ENCODE assay signal across 15 mouse cellular contexts in the genomic region with DNA sequence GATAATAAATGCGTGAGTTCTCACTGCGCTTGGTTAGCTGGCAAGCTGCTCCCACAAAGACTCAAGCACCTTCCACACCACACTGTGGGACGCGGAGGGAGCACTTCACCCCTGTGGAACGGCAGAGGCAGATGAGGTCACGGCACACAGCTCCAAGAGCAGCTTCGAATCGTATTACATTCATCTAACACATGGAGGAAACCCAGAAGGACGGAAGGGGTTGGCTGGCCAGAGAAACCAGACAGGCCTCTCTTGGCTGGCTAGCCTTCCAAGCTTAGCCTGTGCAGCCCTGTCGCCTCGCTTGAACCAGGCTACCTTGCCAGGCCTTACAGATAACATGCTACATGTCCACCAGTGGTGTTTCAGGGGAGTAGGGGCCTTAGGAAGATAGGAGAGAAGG. TPM values are rescaled to one million over a fixed set of nuclear protein-coding genes. Genes with fewer than 3 reads are reported as not detected.
DNase-seq lines count a peak whose midpoint lies in the region; ATAC-seq and TF ChIP-seq lines count a peak whose summit lies in the region.
"Had no signal": no experiment of that assay in that cellular context is flagged by ENCODE, and none has a peak within 500 bp of the region (broad histone marks: within the 10 kb centered on the region; RNA-seq: fewer than 3 reads in every experiment).

No protein-coding gene starts in this region.

- no peaks in the 10 kb centered on the region for H3K27me3 ChIP-seq in heart, adult 2 months (ENCODE audit: control insufficient read depth, insufficient read depth, low read length)
- 0 out of 2 replicates have a peak, but pooled peaks cover 4% of the 10 kb centered on the region for H3K27me3 ChIP-seq in heart, embryonic 12.5 days (replicated peaks)
- H3K27me3 ChIP-seq: forebrain, embryonic 15.5 days; intestine, embryonic 15.5 days had no signal

- WGBS in heart, adult 2 months = 41% methylated on average over 11 of the region's 11 CpGs
- 68% methylated on average over 11 of the region's 11 CpGs for WGBS in heart, embryonic 12.5 days

- TF ChIP-seq CTCF in heart, adult 2 months (IDR thresholded peaks at IDR 0.05) = no peak

- peaks cover 3% of the 10 kb centered on the region for H3K36me3 ChIP-seq in heart, adult 2 months (ENCODE audit: control insufficient read depth, insufficient read depth, low read length)
- H3K36me3 ChIP-seq in heart, embryonic 12.5 days = no peaks in the 10 kb centered on the region
- H3K36me3 ChIP-seq: forebrain, embryonic 15.5 days; intestine, embryonic 15.5 days; midbrain, embryonic 10.5 days had no signal

- peak; percentile 65 to 83 for DNase-seq in heart, adult 2 months
- DNase-seq in gastrocnemius, adult 18-20 months (ENCODE audit: low spot score) = peak; percentile 86
- peak; percentile 85 for DNase-seq in gastrocnemius, postnatal 25 days
- peak; percentile 83 to 84 for DNase-seq in heart, postnatal 10 days
- DNase-seq in spleen, postnatal 14 days (ENCODE audit: low spot score in 2 of 2) = no peak
- DNase-seq in thymus, adult 18-20 months = no peak
- no peak for DNase-seq in adipocyte (ENCODE audit: low spot score)
- DNase-seq: adrenal gland, postnatal 25 days; lung, embryonic 14.5 days; right cerebral cortex, adult 18-20 months had no signal

- no peak; the same call in 1 of the 2 replicates for TF ChIP-seq POLR2A in heart, adult 2 months (IDR thresholded peaks at IDR 0.05; ENCODE audit: insufficient read depth, low read depth, low read length)

- no peak overlapping the region; the same call in 1 of the 2 replicates for H3K9ac ChIP-seq in heart, adult 2 months (ENCODE audit: low read depth, low read length)
- H3K9ac ChIP-seq in heart, embryonic 12.5 days = no peak overlapping the region
- H3K9ac ChIP-seq: forebrain, embryonic 15.5 days; intestine, embryonic 15.5 days; lung, embryonic 14.5 days had no signal

- H3K4me1 ChIP-seq in heart, adult 2 months (ENCODE audit: control insufficient read depth, insufficient read depth, low read length) = peaks cover 9% of the 10 kb centered on the region
- H3K4me1 ChIP-seq in heart, embryonic 12.5 days (replicated peaks) = peaks cover 33% of the 10 kb centered on the region
- H3K4me1 ChIP-seq: forebrain, embryonic 15.5 days; midbrain, embryonic 10.5 days had no signal

- H3K9me3 ChIP-seq in heart, embryonic 12.5 days (replicated peaks) = peaks cover 3% of the 10 kb centered on the region; the same call in 1 of the 2 replicates
- H3K9me3 ChIP-seq: forebrain, embryonic 15.5 days; intestine, embryonic 15.5 days; midbrain, embryonic 10.5 days had no signal

- H3K27ac ChIP-seq in heart, adult 2 months = peak overlapping the region; percentile 64
- no peak overlapping the region for H3K27ac ChIP-seq in heart, embryonic 12.5 days (ENCODE audit: poor library complexity, severe bottlenecking)
- H3K27ac ChIP-seq: forebrain, embryonic 15.5 days; intestine, embryonic 15.5 days; left cerebral cortex, adult 2 months; midbrain, embryonic 10.5 days had no signal

- 0 out of 2 replicates have a peak, but pooled peaks have one; percentile 57 for TF ChIP-seq EP300 in heart, adult 2 months (IDR thresholded peaks at IDR 0.05; ENCODE audit: insufficient read depth, low read depth, low read length)

- no peak; the same call in 1 of the 2 replicates for ATAC-seq in heart, embryonic 12.5 days (ENCODE audit: insufficient number of reproducible peaks, low FRiP score)
- ATAC-seq: forebrain, embryonic 15.5 days; intestine, embryonic 15.5 days had no signal

- intact Hi-C loops in heart, adult 2 months (cut with DNase I) = no loop called here
- intact Hi-C loops in heart, postnatal 10 days (cut with DNase I) = loop anchor here (2.0 to 5.0 kb wide), 2 partner anchors 90 to 118 kb away; no protein-coding TSS in a partner anchor

- no peaks in the 10 kb centered on the region for H3K79me2 ChIP-seq in heart, adult 2 months (replicated peaks; ENCODE audit: control insufficient read depth, insufficient read depth, low read length)

- H3K4me2 ChIP-seq in heart, embryonic 12.5 days = no peak overlapping the region
- H3K4me2 ChIP-seq: forebrain, embryonic 15.5 days; intestine, embryonic 15.5 days; lung, embryonic 14.5 days had no signal

- H3K4me3 ChIP-seq in heart, adult 2 months = no peak overlapping the region
- H3K4me3 ChIP-seq in heart, embryonic 12.5 days = no peak overlapping the region
- H3K4me3 ChIP-seq: forebrain, embryonic 15.5 days; intestine, embryonic 15.5 days; left cerebral cortex, adult 2 months; midbrain, embryonic 10.5 days had no signal

RNA-seq across cellular contexts. Expression of gene Rbpj, which starts 6.5 kb away (rescaled TPM):
- 10 to 100 TPM; 22.1 to 29.6 TPM for total RNA-seq in heart, adult 2 months (2021)
- polyA plus RNA-seq in heart, adult 2 months (2012; rRNA removed) = 13.5 and 18.1 TPM in 2 replicates
- 26.2 and 27.0 TPM in 2 replicates for polyA plus RNA-seq in heart, embryonic 12.5 days (2016; fragmentation: Nextera tagmentation; extraction: Ambion mirVana)
- total RNA-seq in gastrocnemius, adult 18-20 months (2021) = 10 to 100 TPM; 17.1 to 18.0 TPM
- total RNA-seq in gastrocnemius, postnatal 25 days (2021) = 10 to 100 TPM; 18.5 to 21.8 TPM
- total RNA-seq in heart, postnatal 10 days (2021) = 10 to 100 TPM; 34.9 to 36.4 TPM

Comparison
In these comparisons a context has a peak if more than half of its experiments do, and no peak if none do; other contexts are left out.
1. DNase-seq: peak in heart, adult 2 months (2 of 2), gastrocnemius, adult 18-20 months (single experiment), gastrocnemius, postnatal 25 days (single experiment) and heart, postnatal 10 days (2 of 2); none in spleen, postnatal 14 days (0 of 2), thymus, adult 18-20 months (0 of 2) and adipocyte (single experiment).